Comparison of ENCODE assay signal across 15 mouse cellular contexts in the genomic region with DNA sequence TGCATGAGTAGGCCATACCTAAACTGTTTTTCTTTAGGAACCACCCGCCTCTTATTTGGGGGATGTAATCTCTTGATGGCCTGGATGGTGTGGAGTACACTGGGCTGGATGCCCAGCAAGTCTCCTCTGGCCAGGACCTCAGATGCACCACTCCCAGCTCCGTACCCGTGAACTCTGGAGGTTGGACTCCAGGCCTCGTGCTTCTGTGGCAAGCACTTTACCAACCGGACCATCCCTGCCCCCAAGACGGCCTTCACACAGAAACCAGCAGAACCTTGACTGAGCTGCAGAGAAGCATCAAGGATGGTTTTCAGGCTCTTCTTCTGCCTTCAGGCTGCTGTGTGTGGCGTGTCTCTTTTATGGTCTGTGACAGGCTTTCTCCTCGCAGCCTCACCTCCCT.
DNase-seq lines count a peak whose midpoint lies in the region; ATAC-seq and TF ChIP-seq lines count a peak whose summit lies in the region.
"Had no signal": no experiment of that assay in that cellular context is flagged by ENCODE, and none has a peak within 500 bp of the region (broad histone marks: within the 10 kb centered on the region; RNA-seq: fewer than 3 reads in every experiment).

No protein-coding gene starts in this region.

- H3K27me3 ChIP-seq in kidney, adult 2 months (replicated peaks; ENCODE audit: control insufficient read depth, insufficient read depth, low read length): no peaks in the 10 kb centered on the region
- H3K27me3 ChIP-seq in forebrain, embryonic 16.5 days (replicated peaks; ENCODE audit: control insufficient read depth, insufficient read depth, low read length): no peaks in the 10 kb centered on the region
- H3K27me3 ChIP-seq: midbrain, embryonic 12.5 days; neural tube, embryonic 12.5 days had no signal

- intact Hi-C loops in heart, postnatal 25 days (cut with DNase I): no loop called here
- intact Hi-C loops in gastrocnemius, postnatal 36 days (cut with DNase I): no loop called here

- no peak overlapping the region for H3K4me2 ChIP-seq in forebrain, embryonic 16.5 days (ENCODE audit: low read length)
- H3K4me2 ChIP-seq: midbrain, embryonic 12.5 days; neural tube, embryonic 12.5 days had no signal

- TF ChIP-seq POLR2A in kidney, adult 2 months (IDR thresholded peaks at IDR 0.05; ENCODE audit: low read depth, low read length): no peak

- 66% methylated on average over 8 of the region's 8 CpGs for WGBS in kidney, adult 2 months
- WGBS in forebrain, embryonic 16.5 days: 42% methylated on average over 8 of the region's 8 CpGs

- ATAC-seq in forebrain, embryonic 16.5 days: no peak

- TF ChIP-seq CTCF in kidney, adult 2 months (conservative IDR thresholded peaks at IDR 0.05; ENCODE audit: insufficient read depth, insufficient read length, low read depth, low read length): no peak

- H3K9me3 ChIP-seq in forebrain, embryonic 16.5 days (ENCODE audit: control insufficient read depth, low read length): no peaks in the 10 kb centered on the region
- H3K9me3 ChIP-seq: midbrain, embryonic 12.5 days; neural tube, embryonic 12.5 days had no signal

- no peak overlapping the region for H3K4me3 ChIP-seq in kidney, adult 2 months (ENCODE audit: insufficient read depth, low read depth, low read length)
- no peak overlapping the region for H3K4me3 ChIP-seq in forebrain, embryonic 16.5 days (replicated peaks; ENCODE audit: low read length)
- H3K4me3 ChIP-seq: midbrain, embryonic 12.5 days; neural tube, embryonic 12.5 days had no signal

- H3K27ac ChIP-seq in kidney, adult 2 months (ENCODE audit: insufficient read depth, low read depth, low read length): no peak overlapping the region
- H3K27ac ChIP-seq in forebrain, embryonic 16.5 days (ENCODE audit: low read length): peak overlapping the region; percentile 8; the same call in 1 of the 2 replicates
- H3K27ac ChIP-seq: kidney, postnatal 0 days; midbrain, embryonic 12.5 days; neural tube, embryonic 12.5 days; stomach, postnatal 0 days had no signal

- H3K4me1 ChIP-seq in kidney, adult 2 months (ENCODE audit: control insufficient read depth, insufficient read depth, low read length): no peaks in the 10 kb centered on the region
- no peaks in the 10 kb centered on the region for H3K4me1 ChIP-seq in forebrain, embryonic 16.5 days (replicated peaks; ENCODE audit: control insufficient read depth, insufficient read depth, low read length)
- H3K4me1 ChIP-seq: neural tube, embryonic 12.5 days had no signal

- DNase-seq in heart, adult 18-20 months: peak; percentile 8 to 16
- DNase-seq in heart, postnatal 25 days (ENCODE audit: low spot score): no peak
- DNase-seq in kidney, adult 2 months: peak; percentile 49
- no peak for DNase-seq in kidney, postnatal 10 days
- peak; percentile 52 for DNase-seq in adrenal gland, postnatal 14 days
- no peak for DNase-seq in gastrocnemius, postnatal 36 days
- DNase-seq: cerebellum, postnatal 10 days; gastrocnemius, postnatal 14 days; spleen, adult 18-20 months; thymus, postnatal 36 days had no signal

- no peak overlapping the region for H3K9ac ChIP-seq in forebrain, embryonic 16.5 days (replicated peaks; ENCODE audit: low read depth, low read length)
- H3K9ac ChIP-seq: midbrain, embryonic 12.5 days; neural tube, embryonic 12.5 days had no signal

- no peaks in the 10 kb centered on the region for H3K36me3 ChIP-seq in kidney, adult 2 months (ENCODE audit: control insufficient read depth, insufficient read depth, low read length)
- H3K36me3 ChIP-seq in forebrain, embryonic 16.5 days (ENCODE audit: control insufficient read depth, insufficient read depth): no peaks in the 10 kb centered on the region
- H3K36me3 ChIP-seq: midbrain, embryonic 12.5 days; neural tube, embryonic 12.5 days had no signal

Comparison
In these comparisons a context has a peak if more than half of its experiments do, and no peak if none do; other contexts are left out.
1. DNase-seq: peak in heart, adult 18-20 months (2 of 2), kidney, adult 2 months (single experiment) and adrenal gland, postnatal 14 days (single experiment); none in heart, postnatal 25 days (single experiment), kidney, postnatal 10 days (single experiment) and gastrocnemius, postnatal 36 days (0 of 2).